In the genomic region with DNA sequence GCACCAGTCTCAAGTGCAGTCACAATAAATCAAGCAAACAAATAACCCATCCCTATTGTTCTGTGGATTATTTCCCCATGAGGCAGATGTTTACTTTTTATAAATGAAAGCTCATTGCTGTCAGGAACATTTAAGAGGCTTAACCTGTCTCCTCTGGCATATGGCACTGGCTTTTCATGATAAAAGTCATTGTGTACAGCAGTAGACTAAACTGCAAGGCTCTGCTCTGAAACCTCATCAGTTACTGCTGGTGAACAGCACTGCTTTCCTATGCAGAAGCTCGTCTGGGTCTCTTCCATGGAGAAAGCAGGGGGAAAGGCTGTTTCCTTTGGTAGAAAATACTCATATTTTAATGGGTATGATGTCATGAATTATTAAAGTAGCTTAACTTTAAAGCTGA, we compare ENCODE assay signal across 19 mouse cellular contexts. TPM values are rescaled to one million over a fixed set of nuclear protein-coding genes. Genes with fewer than 3 reads are reported as not detected.
"Had no signal": no experiment of that assay in that cellular context is flagged by ENCODE, and none has a peak within 500 bp of the region (broad histone marks: within the 10 kb centered on the region; RNA-seq: fewer than 3 reads in every experiment).

No protein-coding gene starts in this region.

- ATAC-seq: inflammation-experienced regulatory T-cells, adult 6 months; liver, postnatal 0 days had no signal

- H3K4me2 ChIP-seq: limb, embryonic 12.5 days; liver, embryonic 13.5 days; lung, embryonic 15.5 days; stomach, embryonic 15.5 days had no signal

- H3K4me1 ChIP-seq: liver, embryonic 13.5 days; lung, embryonic 15.5 days; stomach, embryonic 15.5 days had no signal

- H3K9ac ChIP-seq: limb, embryonic 12.5 days; liver, embryonic 13.5 days; liver, postnatal 0 days; lung, embryonic 15.5 days; stomach, embryonic 15.5 days had no signal

- H3K4me3 ChIP-seq: layer of hippocampus, adult 2 months; limb, embryonic 12.5 days; liver, embryonic 13.5 days; lung, embryonic 15.5 days; stomach, embryonic 15.5 days had no signal

- DNase-seq: kidney, adult 11 months; kidney, adult 9 months; kidney, postnatal 10 days; kidney, postnatal 4 days; liver; liver, embryonic 13.5 days; liver, postnatal 0 days; lung, postnatal 14 days; right cerebral cortex, postnatal 14 days; thymus, adult 2 months; thymus, postnatal 25 days had no signal

- H3K36me3 ChIP-seq: limb, embryonic 12.5 days; liver, embryonic 13.5 days; lung, embryonic 15.5 days; stomach, embryonic 15.5 days had no signal

- H3K9me3 ChIP-seq: limb, embryonic 12.5 days; liver, embryonic 13.5 days; lung, embryonic 15.5 days; stomach, embryonic 15.5 days had no signal

- H3K27ac ChIP-seq: layer of hippocampus, adult 2 months; limb, embryonic 12.5 days; liver, embryonic 13.5 days; lung, embryonic 15.5 days; macrophage; stomach, embryonic 15.5 days had no signal

- H3K27me3 ChIP-seq: limb, embryonic 12.5 days; liver, embryonic 13.5 days; lung, embryonic 15.5 days; stomach, embryonic 15.5 days had no signal

RNA-seq across cellular contexts. Expression of gene Pcdh8, which starts 43.0 kb away (rescaled TPM):
- total RNA-seq: megakaryocyte-erythroid progenitor cell, adult 5-6 weeks had no signal
- polyA plus RNA-seq: inflammation-experienced regulatory T-cells, adult 6 months; liver, postnatal 0 days; macrophage; spleen, adult 2 months had no signal
